Mouse (Mus musculus) intestine, embryonic 16.5 days (tissue): Measurements from ENCODE around the gene Garnl3. TPM values are rescaled to one million over a fixed set of nuclear protein-coding genes. Genes with fewer than 3 reads are reported as not detected.

ENCODE experiments used
- ATAC-seq: fragments of 200-750 bp; cut with Nextera tagmentation; 2 replicates; pipeline ENCODE4 v1.8.0; 2017; ENCODE audit warnings: moderate TSS enrichment, moderate library complexity
- H3K27ac ChIP-seq: fragments of 300-500 bp; sonication (generic); 2 replicates; pipeline ENCODE4 v1.5.1; 2014; ENCODE audit warnings: mild to moderate bottlenecking, low read length
- H3K27me3 ChIP-seq: fragments of 300-500 bp; sonication (generic); replicated peaks from 2 replicates; pipeline ENCODE4 v1.6.1; 2014; ENCODE audit warnings: low read length, control low read depth, mixed read lengths; ENCODE audit not compliant: control insufficient read depth, insufficient read depth
- H3K36me3 ChIP-seq: fragments of 300-500 bp; sonication (generic); 2 replicates; pipeline ENCODE4 v1.6.1; 2014; ENCODE audit warnings: low read length, control low read depth; ENCODE audit not compliant: control insufficient read depth, insufficient read depth
- H3K4me1 ChIP-seq: fragments of 300-500 bp; sonication (generic); 2 replicates; pipeline ENCODE4 v1.6.1; 2014; ENCODE audit warnings: low read length, control low read depth, mixed read lengths; ENCODE audit not compliant: control insufficient read depth, insufficient read depth
- H3K4me2 ChIP-seq: fragments of 300-500 bp; sonication (generic); 2 replicates; pipeline ENCODE4 v1.6.1; 2014; ENCODE audit warnings: low read depth, low read length, control low read depth
- H3K4me3 ChIP-seq: fragments of 300-500 bp; sonication (generic); 2 replicates; pipeline ENCODE4 v1.5.1; 2014; ENCODE audit warnings: mild to moderate bottlenecking, low read length
- H3K9ac ChIP-seq: fragments of 300-500 bp; sonication (generic); 2 replicates; pipeline ENCODE4 v1.6.1; 2014; ENCODE audit warnings: low read depth, low read length
- H3K9me3 ChIP-seq: fragments of 300-500 bp; sonication (generic); 2 replicates; pipeline ENCODE4 v1.6.1; 2016; ENCODE audit warnings: low read length, control low read depth; ENCODE audit not compliant: control insufficient read depth
- WGBS: fragments of 180-500 bp; shearing (Covaris S2); extraction: QIAGEN DNeasy Blood & Tissue Kit; methylation state at CpG from one replicate; pipeline ENCODE4 v1.1.7; 2014; 5-methylcytosine and 5-hydroxymethylcytosine counted together
- polyA plus RNA-seq: library from polyadenylated mRNA; unstranded; fragments of >200 nt; fragmentation: Nextera tagmentation; extraction: Ambion mirVana; gene quantifications from 2 replicates; pipeline ENCODE4 v1.2.1, GENCODE M21; 2015

Gene Garnl3
- polyA plus RNA-seq, 1 experiment from 2014 or later = 10.2 TPM

GRCm38 (mm10) chr2:32979675-32980074 is 151.8 kb downstream of the Garnl3 start:
- WGBS = 89% methylated on average over 7 of the region's 7 CpGs
- ATAC-seq = no peak

DNA sequence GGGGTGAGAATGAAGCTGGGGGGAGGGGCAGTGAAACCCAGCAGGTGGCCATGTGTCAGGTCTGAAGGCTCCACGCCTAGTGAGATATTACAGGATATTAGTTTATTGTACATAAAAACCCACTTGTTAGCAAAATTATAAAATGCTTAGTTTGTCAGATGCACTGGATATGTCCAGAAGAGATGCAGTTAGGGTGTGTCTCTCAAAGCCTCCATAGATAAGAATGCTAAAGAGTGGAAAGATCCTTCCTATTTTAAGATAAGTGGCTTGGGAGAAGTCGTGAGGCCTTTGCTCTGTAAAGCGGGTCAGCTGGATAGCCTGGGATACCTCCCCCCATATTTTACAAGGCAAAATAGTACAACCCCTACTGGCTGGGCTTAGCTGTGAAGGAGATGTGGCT is 152.8 kb downstream of the Garnl3 start:
- Histone ChIP-seq H3K4me1 (peaks cover 8% of the 10 kb centered on the region), H3K4me2 (no peak overlapping the region), H3K27ac (no peak overlapping the region), H3K9ac (no peak overlapping the region), H3K36me3 (peaks cover 7% of the 10 kb centered on the region; the same call in 1 of the 2 replicates), H3K9me3 (no peaks in the 10 kb centered on the region), H3K27me3 (no peaks in the 10 kb centered on the region), H3K4me3 (no peak overlapping the region)
- 64% methylated on average over 3 of the region's 3 CpGs for WGBS
- no peak for ATAC-seq

More at GRCm38 (mm10) chr2:32979675-32980074, 151.8 kb downstream of the Garnl3 start:
- no peaks in the 10 kb centered on the region for H3K27me3 ChIP-seq
- H3K9ac ChIP-seq = no peak overlapping the region
- no peaks in the 10 kb centered on the region for H3K36me3 ChIP-seq
- H3K27ac ChIP-seq = no peak overlapping the region
- no peak overlapping the region for H3K4me3 ChIP-seq
- peaks cover 8% of the 10 kb centered on the region for H3K4me1 ChIP-seq
- H3K9me3 ChIP-seq = no peaks in the 10 kb centered on the region
- no peak overlapping the region for H3K4me2 ChIP-seq

DNA sequence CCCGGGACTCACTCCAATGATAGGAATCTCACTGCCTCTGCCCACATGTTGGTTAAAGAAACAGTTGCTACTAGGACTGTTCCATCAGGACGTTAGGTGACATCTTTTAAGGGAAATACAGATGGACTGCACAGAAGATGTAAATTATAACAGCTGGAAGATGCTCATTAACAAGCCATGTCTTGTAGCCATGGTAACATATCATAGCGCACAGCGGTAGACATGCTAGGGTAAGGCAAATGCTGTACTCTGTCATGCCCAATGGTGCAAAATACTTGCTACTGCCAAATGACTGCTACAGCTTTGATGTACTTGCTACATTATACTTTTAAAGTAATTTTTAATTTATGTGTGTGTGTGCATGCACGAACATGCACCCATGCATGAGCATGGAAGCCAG is 154.3 kb downstream of the Garnl3 start:
- ATAC-seq = no peak
- no peak overlapping the region for H3K4me2 ChIP-seq
- H3K27me3 ChIP-seq = no peaks in the 10 kb centered on the region
- no peak overlapping the region for H3K9ac ChIP-seq
- H3K9me3 ChIP-seq = no peaks in the 10 kb centered on the region
- no peak overlapping the region for H3K4me3 ChIP-seq
- 73% methylated on average over 5 of the region's 5 CpGs for WGBS
- H3K4me1 ChIP-seq = peaks cover 8% of the 10 kb centered on the region
- H3K27ac ChIP-seq = no peak overlapping the region
- H3K36me3 ChIP-seq = peaks cover 8% of the 10 kb centered on the region; the same call in 1 of the 2 replicates

DNA sequence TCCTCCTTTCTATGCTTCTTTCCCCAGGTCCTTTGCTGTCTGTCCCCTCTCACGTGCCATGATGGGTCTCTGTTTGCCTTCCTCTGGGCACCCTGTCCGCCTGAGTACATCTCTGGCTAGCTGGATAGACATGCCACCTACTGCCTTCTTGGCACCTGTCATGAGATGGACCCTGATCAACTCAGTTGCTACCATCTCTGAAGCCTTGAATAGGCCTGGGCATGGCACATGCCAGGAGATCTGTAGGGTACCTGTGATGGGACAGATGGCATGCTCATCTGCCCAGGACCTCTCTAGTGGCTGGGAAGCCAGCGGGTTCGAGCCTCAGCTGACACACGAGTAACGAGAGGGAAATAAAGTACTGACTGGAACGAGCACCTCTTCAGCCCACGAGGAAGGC is 157.2 kb downstream of the Garnl3 start:
- no peaks in the 10 kb centered on the region for H3K9me3 ChIP-seq
- H3K4me3 ChIP-seq = no peak overlapping the region
- ATAC-seq = no peak
- no peaks in the 10 kb centered on the region for H3K27me3 ChIP-seq
- no peak overlapping the region for H3K4me2 ChIP-seq
- 87% methylated on average over 8 of the region's 8 CpGs for WGBS
- H3K9ac ChIP-seq = no peak overlapping the region
- H3K27ac ChIP-seq = no peak overlapping the region
- peaks cover 8% of the 10 kb centered on the region; the same call in 1 of the 2 replicates for H3K36me3 ChIP-seq
- no peaks in the 10 kb centered on the region for H3K4me1 ChIP-seq

DNA sequence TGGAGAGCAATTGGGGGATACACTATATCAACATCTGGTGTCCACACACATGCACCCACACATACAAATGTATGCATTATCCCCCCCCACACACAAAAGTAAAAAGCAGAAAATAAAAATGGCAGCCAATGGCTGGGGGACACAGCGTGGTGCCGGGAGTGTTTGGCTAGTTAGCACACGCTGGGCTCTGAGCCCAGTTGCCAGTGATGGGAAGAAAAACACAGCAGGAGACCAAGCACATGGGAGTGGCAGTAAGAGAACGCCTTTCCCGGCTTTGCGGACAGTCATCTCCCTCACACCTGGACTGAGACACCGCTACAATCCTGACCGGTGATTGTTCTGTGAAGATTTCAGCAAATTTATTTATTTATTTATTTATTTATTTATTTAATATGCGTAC is 160.2 kb downstream of the Garnl3 start:
- Histone ChIP-seq H3K4me2 (no peak overlapping the region), H3K9ac (no peak overlapping the region), H3K4me3 (no peak overlapping the region), H3K4me1 (peaks cover 6% of the 10 kb centered on the region), H3K9me3 (no peaks in the 10 kb centered on the region), H3K27ac (no peak overlapping the region), H3K36me3 (peaks cover 8% of the 10 kb centered on the region; the same call in 1 of the 2 replicates), H3K27me3 (no peaks in the 10 kb centered on the region)
- no peak for ATAC-seq
- 58% methylated on average over 9 of the region's 9 CpGs for WGBS

DNA sequence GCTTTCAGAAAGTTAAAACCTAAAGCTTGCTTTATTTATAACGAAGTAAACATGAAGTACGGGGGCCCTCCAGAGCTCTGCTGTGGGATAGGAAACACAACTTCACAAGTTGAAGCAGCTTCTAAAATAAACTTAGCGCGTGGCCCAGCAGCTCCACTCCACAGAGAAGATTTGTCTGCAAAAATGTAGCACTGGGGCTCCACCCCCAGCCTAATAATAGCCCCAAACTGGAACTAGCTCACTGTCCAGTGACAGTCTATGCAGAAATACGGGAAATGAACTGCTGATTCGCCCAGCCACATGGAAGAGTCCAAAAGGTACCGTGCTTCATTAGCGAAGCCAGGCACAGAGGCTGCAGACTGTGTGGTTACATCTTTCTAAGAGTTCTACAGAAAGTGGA is 162.1 kb downstream of the Garnl3 start:
- 80% methylated on average over 8 of the region's 8 CpGs for WGBS
- Histone ChIP-seq H3K36me3 (peaks cover 11% of the 10 kb centered on the region), H3K4me1 (peaks cover 16% of the 10 kb centered on the region), H3K27ac (no peak overlapping the region), H3K4me2 (no peak overlapping the region), H3K4me3 (no peak overlapping the region), H3K9ac (peak overlapping the region; percentile 8; the same call in 1 of the 2 replicates), H3K27me3 (no peaks in the 10 kb centered on the region), H3K9me3 (no peaks in the 10 kb centered on the region)
- ATAC-seq = no peak

DNA sequence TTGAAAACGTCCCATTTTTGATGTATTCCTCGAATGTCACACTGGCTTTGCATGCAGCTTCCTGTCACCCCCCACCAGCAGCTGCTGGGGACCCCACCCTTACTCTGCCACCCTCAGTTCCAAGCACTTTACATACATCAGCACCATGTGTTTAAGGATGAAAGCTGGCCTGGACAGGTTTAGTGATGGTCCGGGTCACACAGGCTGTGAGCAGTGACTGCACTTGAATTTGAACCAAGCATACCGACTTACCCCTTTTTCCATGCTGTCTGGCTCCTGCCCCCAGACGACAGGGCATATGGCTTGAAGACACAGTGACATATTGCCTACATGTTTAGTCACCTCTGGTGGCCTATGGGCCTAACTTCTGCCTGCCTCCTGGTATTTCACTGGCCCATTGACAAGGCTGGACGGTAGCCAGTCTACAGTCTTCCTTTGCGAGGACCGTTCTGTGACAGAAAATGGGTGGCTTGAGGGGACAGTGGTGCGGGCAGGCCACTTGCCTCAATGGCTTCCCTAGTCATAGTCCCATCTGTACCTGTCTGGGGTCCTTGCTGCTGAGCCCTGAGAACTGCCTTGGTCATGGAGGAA is 163.3 kb downstream of the Garnl3 start:
- no peak for ATAC-seq
- peak overlapping the region; percentile 82; the same call in 1 of the 2 replicates for H3K4me2 ChIP-seq
- no peak overlapping the region for H3K4me3 ChIP-seq
- H3K36me3 ChIP-seq = peaks cover 17% of the 10 kb centered on the region
- H3K9ac ChIP-seq = peak overlapping the region; percentile 83
- WGBS = 83% methylated on average over 9 of the region's 9 CpGs
- peaks cover 27% of the 10 kb centered on the region for H3K4me1 ChIP-seq
- no peaks in the 10 kb centered on the region for H3K9me3 ChIP-seq
- no peaks in the 10 kb centered on the region for H3K27me3 ChIP-seq
- no peak overlapping the region for H3K27ac ChIP-seq

- H3K4me2 ChIP-seq = peak overlapping the region; percentile 82
Measured at GRCm38 (mm10) chr2:32966689-32967631, 164.5 kb downstream of the Garnl3 start.

GRCm38 (mm10) chr2:32966184-32966688 is 165.2 kb downstream of the Garnl3 start:
- Histone ChIP-seq H3K4me1 (peaks cover 33% of the 10 kb centered on the region), H3K27ac (peak overlapping the region; percentile 97), H3K36me3 (peaks cover 17% of the 10 kb centered on the region), H3K27me3 (no peaks in the 10 kb centered on the region), H3K4me3 (peak overlapping the region; percentile 58), H3K9ac (peak overlapping the region; percentile 83), H3K4me2 (peak overlapping the region; percentile 82), H3K9me3 (no peaks in the 10 kb centered on the region)
- 9% methylated on average over 13 of the region's 13 CpGs for WGBS
- ATAC-seq = no peak; the same call in 1 of the 2 replicates

More at GRCm38 (mm10) chr2:32966689-32967631, 164.5 kb downstream of the Garnl3 start:
- H3K27me3 ChIP-seq = no peaks in the 10 kb centered on the region
- peak overlapping the region; percentile 83 for H3K9ac ChIP-seq
- peaks cover 17% of the 10 kb centered on the region for H3K36me3 ChIP-seq
- peaks cover 33% of the 10 kb centered on the region for H3K4me1 ChIP-seq
- H3K9me3 ChIP-seq = no peaks in the 10 kb centered on the region
- WGBS = under 1% methylated on average over 55 of the region's 55 CpGs
- H3K27ac ChIP-seq = peak overlapping the region; percentile 97
- peak; percentile 84 for ATAC-seq
- H3K4me3 ChIP-seq = peak overlapping the region; percentile 58
